Mouse (Mus musculus) intestine, embryonic 16.5 days (tissue): ENCODE data around the gene Sim2. TPM values are rescaled to one million over a fixed set of nuclear protein-coding genes. Genes with fewer than 3 reads are reported as not detected.

Source experiments
- ATAC-seq: fragments of 200-750 bp; cut with Nextera tagmentation; 2 replicates; pipeline ENCODE4 v1.8.0; 2017; ENCODE audit warnings: moderate TSS enrichment, moderate library complexity
- H3K27ac ChIP-seq: fragments of 300-500 bp; sonication (generic); 2 replicates; pipeline ENCODE4 v1.5.1; 2014; ENCODE audit warnings: mild to moderate bottlenecking, low read length
- H3K27me3 ChIP-seq: fragments of 300-500 bp; sonication (generic); replicated peaks from 2 replicates; pipeline ENCODE4 v1.6.1; 2014; ENCODE audit warnings: low read length, control low read depth, mixed read lengths; ENCODE audit not compliant: control insufficient read depth, insufficient read depth
- H3K36me3 ChIP-seq: fragments of 300-500 bp; sonication (generic); 2 replicates; pipeline ENCODE4 v1.6.1; 2014; ENCODE audit warnings: low read length, control low read depth; ENCODE audit not compliant: control insufficient read depth, insufficient read depth
- H3K4me1 ChIP-seq: fragments of 300-500 bp; sonication (generic); 2 replicates; pipeline ENCODE4 v1.6.1; 2014; ENCODE audit warnings: low read length, control low read depth, mixed read lengths; ENCODE audit not compliant: control insufficient read depth, insufficient read depth
- H3K4me2 ChIP-seq: fragments of 300-500 bp; sonication (generic); 2 replicates; pipeline ENCODE4 v1.6.1; 2014; ENCODE audit warnings: low read depth, low read length, control low read depth
- H3K4me3 ChIP-seq: fragments of 300-500 bp; sonication (generic); 2 replicates; pipeline ENCODE4 v1.5.1; 2014; ENCODE audit warnings: mild to moderate bottlenecking, low read length
- H3K9ac ChIP-seq: fragments of 300-500 bp; sonication (generic); 2 replicates; pipeline ENCODE4 v1.6.1; 2014; ENCODE audit warnings: low read depth, low read length
- H3K9me3 ChIP-seq: fragments of 300-500 bp; sonication (generic); 2 replicates; pipeline ENCODE4 v1.6.1; 2016; ENCODE audit warnings: low read length, control low read depth; ENCODE audit not compliant: control insufficient read depth
- WGBS: fragments of 180-500 bp; shearing (Covaris S2); extraction: QIAGEN DNeasy Blood & Tissue Kit; methylation state at CpG from one replicate; pipeline ENCODE4 v1.1.7; 2014; 5-methylcytosine and 5-hydroxymethylcytosine counted together
- polyA plus RNA-seq: library from polyadenylated mRNA; unstranded; fragments of >200 nt; fragmentation: Nextera tagmentation; extraction: Ambion mirVana; gene quantifications from 2 replicates; pipeline ENCODE4 v1.2.1, GENCODE M21; 2015

Sim2 gene
- polyA plus RNA-seq, 1 experiment from 2014 or later = not detected

- no peak overlapping the region for H3K4me3 ChIP-seq
- H3K36me3 ChIP-seq = no peaks in the 10 kb centered on the region
- H3K27me3 ChIP-seq = peaks cover 52% of the 10 kb centered on the region
- no peak for ATAC-seq
- no peak overlapping the region for H3K27ac ChIP-seq
- H3K4me1 ChIP-seq = peaks cover 2% of the 10 kb centered on the region; the same call in 1 of the 2 replicates
- no peaks in the 10 kb centered on the region for H3K9me3 ChIP-seq
- 79% methylated on average over 11 of the region's 11 CpGs for WGBS
- no peak overlapping the region for H3K9ac ChIP-seq
- H3K4me2 ChIP-seq = no peak overlapping the region
Observed at GRCm38 (mm10) chr16:94123247-94123646, 38.5 kb downstream of the Sim2 start.

GRCm38 (mm10) chr16:94125172-94125981 is 40.6 kb downstream of the Sim2 start:
- 2% methylated on average over 77 of the region's 83 CpGs for WGBS
- peaks cover 52% of the 10 kb centered on the region for H3K27me3 ChIP-seq
- peak; percentile 44 for ATAC-seq

GRCm38 (mm10) chr16:94126200-94126599 is 41.5 kb downstream of the Sim2 start:
- WGBS = 43% methylated on average over 9 of the region's 9 CpGs

More at GRCm38 (mm10) chr16:94125172-94125981, 40.6 kb downstream of the Sim2 start:
- Histone ChIP-seq H3K4me3 (peak overlapping the region; percentile 48), H3K9me3 (no peaks in the 10 kb centered on the region), H3K4me1 (peaks cover 2% of the 10 kb centered on the region; the same call in 1 of the 2 replicates), H3K27ac (no peak overlapping the region), H3K36me3 (no peaks in the 10 kb centered on the region), H3K4me2 (peak overlapping the region; percentile 91), H3K9ac (peak overlapping the region; percentile 53)

GRCm38 (mm10) chr16:94128236-94128835 is 43.6 kb downstream of the Sim2 start:
- H3K27ac ChIP-seq = no peak overlapping the region
- no peaks in the 10 kb centered on the region for H3K9me3 ChIP-seq
- 52% methylated on average over 2 of the region's 2 CpGs for WGBS
- H3K4me2 ChIP-seq = no peak overlapping the region
- no peak overlapping the region for H3K9ac ChIP-seq
- peaks cover 2% of the 10 kb centered on the region; the same call in 1 of the 2 replicates for H3K4me1 ChIP-seq
- 0 out of 2 replicates have a peak, but pooled peaks cover 2% of the 10 kb centered on the region for H3K36me3 ChIP-seq
- no peak for ATAC-seq
- peaks cover 43% of the 10 kb centered on the region for H3K27me3 ChIP-seq
- H3K4me3 ChIP-seq = no peak overlapping the region

More at GRCm38 (mm10) chr16:94126200-94126599, 41.5 kb downstream of the Sim2 start:
- H3K36me3 ChIP-seq = no peaks in the 10 kb centered on the region
- no peak overlapping the region for H3K4me2 ChIP-seq
- peaks cover 2% of the 10 kb centered on the region; the same call in 1 of the 2 replicates for H3K4me1 ChIP-seq
- no peak overlapping the region for H3K9ac ChIP-seq
- no peak overlapping the region for H3K27ac ChIP-seq
- no peaks in the 10 kb centered on the region for H3K9me3 ChIP-seq
- H3K4me3 ChIP-seq = no peak overlapping the region
- H3K27me3 ChIP-seq = peaks cover 52% of the 10 kb centered on the region
- no peak for ATAC-seq

GRCm38 (mm10) chr16:94134218-94134617 is 49.5 kb downstream of the Sim2 start:
- no peak overlapping the region for H3K4me2 ChIP-seq

GRCm38 (mm10) chr16:94140746-94141145 is 56.0 kb downstream of the Sim2 start:
- WGBS = 60% methylated on average over 10 of the region's 10 CpGs

More at GRCm38 (mm10) chr16:94134218-94134617, 49.5 kb downstream of the Sim2 start:
- H3K9me3 ChIP-seq = no peaks in the 10 kb centered on the region
- H3K27ac ChIP-seq = no peak overlapping the region
- WGBS = 75% methylated on average over 10 of the region's 10 CpGs
- H3K4me1 ChIP-seq = no peaks in the 10 kb centered on the region
- no peaks in the 10 kb centered on the region for H3K27me3 ChIP-seq
- H3K4me3 ChIP-seq = no peak overlapping the region
- ATAC-seq = no peak
- H3K9ac ChIP-seq = no peak overlapping the region
- H3K36me3 ChIP-seq = 0 out of 2 replicates have a peak, but pooled peaks cover 2% of the 10 kb centered on the region

GRCm38 (mm10) chr16:94143325-94143724 is 58.6 kb downstream of the Sim2 start:
- Histone ChIP-seq H3K4me1 (peaks cover 12% of the 10 kb centered on the region), H3K9ac (no peak overlapping the region), H3K27me3 (no peaks in the 10 kb centered on the region), H3K4me2 (peak overlapping the region; percentile 23; the same call in 1 of the 2 replicates), H3K27ac (no peak overlapping the region), H3K36me3 (no peaks in the 10 kb centered on the region), H3K4me3 (no peak overlapping the region), H3K9me3 (no peaks in the 10 kb centered on the region)
- 14% methylated on average over 10 of the region's 10 CpGs for WGBS
- peak; percentile 43; the same call in 1 of the 2 replicates for ATAC-seq

More at GRCm38 (mm10) chr16:94140746-94141145, 56.0 kb downstream of the Sim2 start:
- no peak overlapping the region for H3K27ac ChIP-seq
- no peak for ATAC-seq
- H3K27me3 ChIP-seq = no peaks in the 10 kb centered on the region
- no peak overlapping the region for H3K4me3 ChIP-seq
- no peak overlapping the region for H3K4me2 ChIP-seq
- no peaks in the 10 kb centered on the region for H3K9me3 ChIP-seq
- H3K9ac ChIP-seq = no peak overlapping the region
- H3K36me3 ChIP-seq = no peaks in the 10 kb centered on the region
- peaks cover 9% of the 10 kb centered on the region for H3K4me1 ChIP-seq

- ATAC-seq = no peak
- no peak overlapping the region for H3K27ac ChIP-seq
- no peak overlapping the region for H3K9ac ChIP-seq
- H3K4me3 ChIP-seq = no peak overlapping the region
- no peaks in the 10 kb centered on the region for H3K9me3 ChIP-seq
- no peaks in the 10 kb centered on the region for H3K27me3 ChIP-seq
- no peak overlapping the region for H3K4me2 ChIP-seq
- H3K36me3 ChIP-seq = no peaks in the 10 kb centered on the region
- H3K4me1 ChIP-seq = peaks cover 35% of the 10 kb centered on the region
- 39% methylated on average over 11 of the region's 11 CpGs for WGBS
Observed at GRCm38 (mm10) chr16:94148139-94148538, 63.4 kb downstream of the Sim2 start.
